Mouse (Mus musculus) inflammation-experienced regulatory T-cells, adult 6 months (primary cell): Measurements from ENCODE around the gene Creb5. TPM values are rescaled to one million over a fixed set of nuclear protein-coding genes. Genes with fewer than 3 reads are reported as not detected.

Source experiments
- ATAC-seq: one replicate; pipeline ENCODE4 v1.8.0; 2017
- polyA plus RNA-seq, 3 experiments: library from polyadenylated mRNA; unstranded; fragments of 100-300 nt; shearing (Covaris generic); gene quantifications; one replicate each; pipeline ENCODE4 v1.2.1; 2017

Gene Creb5
- polyA plus RNA-seq, 3 experiments from 2014 or later, result 0.27 to 0.41 TPM; not detected in 1

- ATAC-seq, result no peak
Measured at GRCm38 (mm10) chr6:53549409-53549808, 262.3 kb downstream of the Creb5 start.

GRCm38 (mm10) chr6:53556050-53556449 lies 269.0 kb downstream of the Creb5 start:
- ATAC-seq, result no peak

DNA sequence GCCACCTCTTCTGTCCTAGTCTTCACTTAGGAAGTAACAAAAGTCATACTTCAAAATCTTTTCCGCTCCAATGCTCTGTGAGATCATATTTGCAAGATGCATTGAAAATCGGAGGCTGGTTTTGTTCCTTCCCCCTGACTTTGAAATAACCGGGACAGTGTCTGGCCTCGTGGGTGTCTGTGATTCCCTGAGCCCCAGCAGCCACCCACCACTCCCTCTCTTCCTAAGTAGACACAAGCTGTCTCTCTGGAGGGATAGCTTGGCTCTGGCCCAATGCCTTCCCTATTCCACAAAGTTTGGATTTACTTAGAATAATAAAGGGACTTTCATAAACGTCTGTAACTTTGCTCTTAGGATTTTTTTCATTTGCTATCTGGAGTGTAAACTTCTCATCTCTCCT lies 273.9 kb downstream of the Creb5 start:
- no peak for ATAC-seq

- no peak for ATAC-seq
Measured at GRCm38 (mm10) chr6:53562586-53562985, 275.5 kb downstream of the Creb5 start.

- ATAC-seq, result no peak
Measured at GRCm38 (mm10) chr6:53563546-53564185, 276.6 kb downstream of the Creb5 start.

GRCm38 (mm10) chr6:53569436-53569835 lies 282.4 kb downstream of the Creb5 start:
- ATAC-seq, result no peak

DNA sequence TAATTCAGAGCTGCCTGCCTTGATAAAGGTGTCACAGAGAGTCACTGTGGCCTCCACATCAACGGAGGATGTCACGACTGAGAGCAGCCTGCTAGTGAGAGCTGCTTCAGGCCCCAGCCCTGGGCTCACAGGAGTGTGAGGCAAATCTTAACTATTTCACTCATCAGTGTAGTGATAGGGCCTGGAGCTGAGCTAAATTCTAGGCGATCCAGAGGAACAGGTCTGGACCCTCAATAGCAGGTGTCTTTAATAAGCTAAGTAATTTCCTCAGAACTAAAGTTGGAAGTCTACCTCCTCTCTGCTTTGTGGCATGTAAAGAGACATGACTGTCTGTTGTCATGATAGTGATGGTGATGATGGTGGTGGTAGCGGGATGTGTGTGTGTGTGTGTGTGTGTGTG lies 283.8 kb downstream of the Creb5 start:
- no peak for ATAC-seq

GRCm38 (mm10) chr6:53571571-53572122 lies 284.6 kb downstream of the Creb5 start:
- no peak for ATAC-seq

DNA sequence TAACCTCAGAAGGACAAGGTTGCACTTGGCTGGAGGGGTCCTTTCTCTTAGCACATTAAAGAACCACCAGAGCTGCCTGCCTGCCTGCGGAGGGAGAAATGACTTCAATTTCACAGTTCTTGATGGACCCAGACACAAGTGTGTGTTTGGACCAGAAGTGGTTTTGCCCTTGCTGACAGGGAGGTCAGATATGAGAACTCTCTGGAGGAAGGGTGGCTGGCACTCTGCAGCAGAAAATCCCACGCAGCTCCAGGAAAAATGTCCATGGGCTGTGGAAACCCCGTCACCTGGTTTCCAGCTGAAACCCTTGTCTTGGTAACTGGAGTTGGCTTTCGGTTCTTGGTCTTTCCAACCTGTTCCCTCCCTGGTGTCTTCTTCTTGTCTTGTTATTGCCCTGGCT lies 285.4 kb downstream of the Creb5 start:
- ATAC-seq, result no peak

GRCm38 (mm10) chr6:53572979-53573710 lies 286.1 kb downstream of the Creb5 start:
- ATAC-seq, result no peak

- no peak for ATAC-seq
Measured at GRCm38 (mm10) chr6:53573711-53574065, 286.6 kb downstream of the Creb5 start.

DNA sequence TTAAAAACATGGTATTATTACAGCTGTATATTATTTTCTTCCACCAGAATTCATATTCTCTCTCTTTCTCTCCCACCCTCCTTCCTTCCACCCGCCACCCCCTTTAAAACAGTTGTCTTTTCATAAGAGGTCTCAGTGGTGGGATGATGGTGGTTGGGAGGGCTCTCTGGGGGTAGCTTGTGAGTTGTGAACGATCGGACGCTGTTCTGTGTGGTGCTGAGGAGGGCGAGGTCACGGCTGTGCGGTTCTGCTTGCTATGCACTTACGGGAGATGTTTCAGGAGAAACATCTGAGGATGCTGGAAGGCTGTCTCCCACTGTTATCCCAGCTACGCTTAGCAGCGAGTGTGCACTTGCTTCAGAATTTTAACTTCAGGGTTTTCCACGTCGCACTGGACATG lies 287.0 kb downstream of the Creb5 start:
- no peak for ATAC-seq

DNA sequence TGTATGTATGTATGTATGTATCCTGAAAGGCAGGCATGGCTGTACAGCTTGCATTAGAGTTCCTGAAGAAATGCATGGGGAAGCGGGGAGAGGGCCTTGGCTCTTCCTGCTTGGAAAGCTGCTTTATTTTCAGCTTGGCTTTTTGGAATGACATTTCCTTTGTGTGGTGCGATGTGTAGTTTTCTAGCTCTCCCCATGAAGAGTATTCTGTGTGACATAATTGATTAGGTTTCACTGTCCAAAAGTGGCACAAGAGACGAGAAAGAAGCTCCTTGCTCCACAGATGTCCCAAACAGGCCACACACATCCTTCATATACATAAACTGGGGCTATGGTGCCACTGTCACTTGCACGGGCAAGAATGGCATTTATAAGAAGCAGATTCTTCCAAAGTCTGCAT lies 288.1 kb downstream of the Creb5 start:
- no peak for ATAC-seq

- no peak for ATAC-seq
Measured at GRCm38 (mm10) chr6:53575836-53576235, 288.8 kb downstream of the Creb5 start.

DNA sequence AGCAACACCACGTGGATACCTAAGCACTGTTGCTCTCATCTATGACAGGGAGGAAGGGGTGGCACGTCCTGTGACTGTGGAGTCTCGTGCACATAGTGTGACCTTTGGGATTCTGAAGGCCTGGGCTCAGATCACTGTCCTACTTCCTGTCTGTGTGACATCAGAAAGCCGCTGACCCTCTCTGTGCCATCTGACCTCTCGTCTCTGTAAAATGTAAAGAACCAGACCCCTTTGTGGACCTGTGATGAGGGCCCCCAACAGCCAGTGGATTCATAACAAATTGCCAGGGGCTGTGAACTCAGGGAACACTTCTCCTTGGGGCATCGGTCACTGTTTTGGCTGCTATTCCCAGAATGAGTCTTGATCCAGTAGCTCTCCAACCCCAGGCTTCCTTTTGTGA lies 289.8 kb downstream of the Creb5 start:
- ATAC-seq, result no peak

- no peak for ATAC-seq
Measured at GRCm38 (mm10) chr6:53577776-53578175, 290.7 kb downstream of the Creb5 start.

GRCm38 (mm10) chr6:53580346-53580745 lies 293.3 kb downstream of the Creb5 start:
- no peak for ATAC-seq

DNA sequence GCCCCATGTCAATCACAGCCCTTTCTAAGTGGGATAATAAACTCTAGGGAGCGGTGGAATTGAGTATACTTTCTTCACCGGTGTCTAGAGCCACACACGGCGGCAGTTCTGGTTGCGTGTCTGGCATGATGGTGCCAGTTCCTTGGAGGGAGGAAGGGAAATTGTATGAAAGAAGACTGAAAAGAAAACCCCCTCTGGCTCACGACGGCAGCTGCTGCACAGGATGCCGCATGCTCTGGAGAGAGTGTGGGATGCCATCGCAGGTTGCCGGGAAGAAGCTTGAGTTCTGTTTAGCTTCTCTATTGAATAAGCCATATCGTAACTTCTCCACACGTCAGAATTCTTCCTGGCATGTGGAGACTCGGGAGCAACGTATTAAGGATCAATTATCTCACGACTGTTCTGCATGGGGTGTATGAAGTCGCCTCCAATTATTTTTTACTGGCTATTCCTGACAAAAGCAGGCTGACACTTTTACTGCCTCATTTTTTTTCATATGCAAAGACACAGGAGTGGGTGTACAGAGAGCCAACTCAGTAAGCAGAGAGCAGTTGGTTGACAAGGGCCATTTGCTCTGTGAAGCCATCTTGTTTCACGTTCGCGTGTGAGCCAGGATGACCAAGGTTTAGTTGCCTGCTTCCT lies 296.3 kb downstream of the Creb5 start:
- no peak for ATAC-seq

DNA sequence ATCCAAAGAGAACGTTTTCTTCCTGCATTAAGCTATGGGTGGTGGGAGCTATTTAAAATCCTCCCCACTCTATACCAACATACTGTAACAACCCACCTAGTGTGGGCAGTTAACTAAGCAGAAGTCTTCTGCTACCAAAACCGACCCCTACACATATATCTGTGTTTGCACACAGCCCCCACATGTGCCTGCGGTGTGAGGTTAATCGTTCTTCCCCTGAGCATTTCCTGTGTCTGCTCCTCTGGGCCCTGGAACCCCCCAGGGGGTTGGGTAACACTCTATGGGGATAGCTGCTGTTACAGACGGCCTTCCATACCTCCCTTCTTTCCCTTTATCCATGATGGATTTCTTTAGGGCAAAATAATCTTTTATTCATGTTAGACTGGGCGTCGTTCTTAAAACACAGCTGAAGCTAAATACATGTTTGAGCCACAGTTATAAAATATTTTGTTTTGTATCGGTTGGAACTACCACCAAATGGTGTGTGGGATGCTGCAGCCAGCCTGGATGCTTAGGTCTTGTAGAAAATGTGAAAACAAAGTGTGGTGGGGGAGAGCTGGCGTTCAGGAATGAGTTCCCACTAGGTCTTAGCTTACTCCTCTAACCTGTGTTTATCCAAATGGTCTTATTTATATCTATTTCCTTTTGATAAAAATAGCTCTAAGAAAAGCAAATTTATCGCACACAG lies 297.8 kb downstream of the Creb5 start:
- peak; percentile 61 for ATAC-seq

DNA sequence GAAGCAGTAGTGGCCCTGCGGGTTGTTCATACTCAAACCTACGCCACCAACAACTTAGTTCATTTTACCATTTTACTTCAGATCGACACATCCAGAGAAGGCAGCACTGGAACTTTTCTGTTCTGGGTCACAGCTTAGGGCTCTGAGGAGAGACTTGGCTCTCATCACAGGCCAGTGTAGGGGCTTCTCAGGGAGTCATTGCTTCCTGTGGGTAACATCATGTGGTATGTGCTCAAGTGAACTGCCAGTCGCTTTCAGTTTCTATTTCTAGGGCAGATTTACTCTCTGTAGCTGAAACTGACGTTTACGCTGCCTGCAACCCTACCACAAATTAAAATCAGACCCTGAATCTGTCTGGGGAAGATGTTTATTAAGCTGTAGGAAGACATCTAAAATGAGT lies 302.7 kb downstream of the Creb5 start:
- peak; percentile 99 for ATAC-seq

- ATAC-seq, result no peak
Measured at GRCm38 (mm10) chr6:53592230-53592629, 305.2 kb downstream of the Creb5 start.

DNA sequence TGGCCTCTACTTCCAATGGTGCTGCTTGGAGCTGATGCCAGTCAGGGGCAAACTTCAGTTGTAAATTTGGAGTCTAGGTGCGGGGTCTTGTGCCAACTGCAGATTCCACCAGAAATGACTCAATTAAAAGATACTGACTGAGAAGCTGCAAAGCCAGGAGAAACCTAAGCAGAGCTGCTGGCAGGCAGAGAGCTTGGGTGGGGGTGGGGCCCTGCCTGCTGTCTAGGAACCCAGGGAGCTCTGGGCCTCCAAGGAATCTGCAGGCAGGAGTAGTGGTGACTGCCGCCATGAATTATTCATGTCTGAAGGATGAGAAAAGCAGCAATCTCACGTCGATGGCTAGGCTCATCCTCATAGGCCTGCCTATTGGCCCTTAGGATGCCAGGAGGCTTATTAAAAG lies 306.5 kb downstream of the Creb5 start:
- ATAC-seq, result no peak

GRCm38 (mm10) chr6:53594316-53594715 lies 307.2 kb downstream of the Creb5 start:
- ATAC-seq, result no peak
